Mouse (Mus musculus): ENCODE data around the gene Slc23a4. TPM values are rescaled to one million over a fixed set of nuclear protein-coding genes. Genes with fewer than 3 reads are reported as not detected.
A peak's percentile ranks its signal among the peaks of the same experiment; 100 is the strongest.

Slc23a4 gene
- total RNA-seq (2021) = 1 to 10 TPM in 1 of 2 experiments, under 1 TPM in 1; 0.80 to 1.0 TPM

DNA sequence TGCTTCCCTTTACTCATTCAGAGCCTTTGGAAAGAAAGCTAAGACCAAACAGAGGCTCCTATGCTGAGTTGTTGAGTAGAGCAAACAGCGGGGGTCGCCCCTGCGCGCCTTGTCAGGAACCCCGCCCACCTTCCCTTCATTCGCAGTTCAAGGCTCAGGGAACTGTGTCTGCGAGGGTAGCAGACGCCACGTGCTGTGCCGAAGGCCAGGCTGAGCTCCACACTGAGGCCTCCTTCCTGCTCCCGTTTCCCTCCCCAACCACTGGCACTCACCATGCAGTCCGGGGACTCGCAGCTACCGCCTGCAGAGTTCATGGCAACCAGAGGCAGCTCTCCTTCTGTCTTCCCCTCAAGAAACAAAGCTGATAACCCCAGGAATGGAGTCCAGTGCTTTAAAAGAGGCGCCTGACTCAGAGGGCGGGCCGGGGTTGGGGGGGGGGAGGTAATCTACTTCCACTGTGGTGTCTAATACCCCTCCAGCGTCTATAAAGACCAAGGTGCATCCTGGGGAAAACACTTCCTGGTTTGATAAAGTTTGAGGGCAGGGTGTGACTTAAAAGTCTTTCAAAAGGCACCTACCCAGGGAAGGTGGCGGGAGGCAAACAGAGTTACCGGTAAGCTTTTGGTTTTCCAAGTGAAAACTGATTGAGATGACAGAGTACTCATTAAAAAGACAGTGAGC lies at the start of gene Slc23a4:
TSS of gene Slc23a4 (minus strand) at position 324 of the 681 bp plus-strand sequence.
- no peak for DNase-seq (ENCODE audit: extremely low spot score in 1 of 2, low spot score in 1 of 2)

DNA sequence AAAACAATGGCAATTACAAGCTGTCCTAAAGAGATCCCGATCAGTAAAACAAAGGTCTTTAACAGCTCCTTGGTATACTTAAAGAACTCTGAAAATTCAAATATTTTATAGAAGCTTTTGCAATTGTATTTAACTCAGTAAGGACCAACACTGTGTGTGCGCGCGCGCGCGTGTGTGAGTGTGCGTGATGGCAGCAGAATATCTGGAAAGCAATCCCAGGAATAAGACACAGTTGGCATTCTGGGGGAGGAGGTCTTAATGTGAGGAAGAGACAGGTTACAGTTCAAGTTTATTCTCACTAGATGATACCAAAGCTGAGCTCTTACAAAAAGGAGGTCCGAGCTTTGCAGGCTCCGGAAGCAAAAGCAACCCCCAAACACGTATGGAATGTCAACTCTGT lies 45.1 kb upstream of the Slc23a4 start:
- DNase-seq (ENCODE audit: extremely low spot score in 1 of 2, low spot score in 1 of 2) = no peak

- DNase-seq (ENCODE audit: extremely low spot score in 1 of 2, low spot score in 1 of 2) = no peak
Measured at GRCm38 (mm10) chr6:35032704-35033103, 44.5 kb upstream of the Slc23a4 start.

DNA sequence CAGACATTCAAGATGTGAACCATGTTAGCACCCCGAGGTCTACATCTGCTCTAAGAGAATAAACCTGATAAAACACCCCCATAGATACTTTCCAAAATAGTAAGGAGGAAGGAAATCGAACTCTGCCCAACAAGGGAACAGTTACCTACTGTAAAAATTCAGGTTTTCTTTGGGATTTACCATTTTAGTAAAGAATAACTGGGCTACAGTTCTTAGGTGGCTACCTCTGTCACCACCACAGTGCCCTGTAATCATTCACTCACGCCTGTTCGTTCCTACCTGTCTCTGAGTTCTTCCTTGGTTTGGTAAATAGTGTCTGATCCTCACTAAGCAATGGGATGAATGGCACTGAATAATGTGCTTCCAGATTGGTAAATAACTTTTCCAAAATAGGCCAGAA lies 42.6 kb upstream of the Slc23a4 start:
- no peak for DNase-seq (ENCODE audit: extremely low spot score in 1 of 2, low spot score in 1 of 2)

DNA sequence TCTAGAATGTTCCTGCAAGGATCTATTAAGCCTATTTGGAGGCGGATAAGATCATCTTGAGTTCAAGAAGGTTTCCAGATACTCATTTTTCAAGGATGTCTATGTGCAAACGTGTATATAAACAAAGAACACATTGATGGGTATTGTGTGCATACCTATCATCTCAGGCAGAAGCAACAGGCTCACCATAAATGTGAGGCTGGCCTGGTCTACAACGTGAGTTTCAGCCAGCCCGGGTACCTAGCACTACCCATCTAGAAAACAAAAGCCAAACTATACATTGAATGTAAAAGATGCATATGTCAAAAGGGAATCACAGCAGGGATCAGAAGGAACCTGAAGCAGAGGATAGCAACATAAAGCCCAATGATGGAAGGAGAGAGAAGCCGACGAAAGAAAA lies 42.0 kb upstream of the Slc23a4 start:
- no peak for DNase-seq (ENCODE audit: extremely low spot score in 1 of 2, low spot score in 1 of 2)

GRCm38 (mm10) chr6:35028023-35028422 lies 39.8 kb upstream of the Slc23a4 start:
- no peak for DNase-seq (ENCODE audit: extremely low spot score in 1 of 2, low spot score in 1 of 2)

- DNase-seq (ENCODE audit: extremely low spot score in 1 of 2, low spot score in 1 of 2) = no peak
Measured at GRCm38 (mm10) chr6:35027257-35027656, 39.1 kb upstream of the Slc23a4 start.

DNA sequence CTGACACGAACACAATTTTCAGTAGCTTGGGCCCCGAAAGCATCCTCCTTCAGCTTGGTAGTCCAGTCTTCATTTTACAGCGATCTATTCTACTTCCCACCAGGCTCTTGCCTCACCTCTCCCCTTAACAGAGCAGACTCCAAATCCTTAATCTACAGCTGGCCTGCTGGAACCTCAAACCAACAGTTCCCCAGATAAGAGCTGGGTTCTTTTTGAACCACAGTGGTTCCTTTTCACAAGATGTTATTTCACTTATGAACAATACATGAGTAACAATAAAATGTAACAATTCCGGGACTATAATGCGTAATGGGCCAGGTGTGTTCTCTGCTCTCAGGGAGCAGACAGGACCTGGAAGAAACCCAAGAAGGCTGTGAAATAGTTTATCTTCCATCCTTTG lies 28.4 kb upstream of the Slc23a4 start:
- DNase-seq (ENCODE audit: extremely low spot score in 1 of 2, low spot score in 1 of 2) = no peak

- no peak for DNase-seq (ENCODE audit: extremely low spot score in 1 of 2, low spot score in 1 of 2)
Measured at GRCm38 (mm10) chr6:35011953-35012352, 23.7 kb upstream of the Slc23a4 start.

DNA sequence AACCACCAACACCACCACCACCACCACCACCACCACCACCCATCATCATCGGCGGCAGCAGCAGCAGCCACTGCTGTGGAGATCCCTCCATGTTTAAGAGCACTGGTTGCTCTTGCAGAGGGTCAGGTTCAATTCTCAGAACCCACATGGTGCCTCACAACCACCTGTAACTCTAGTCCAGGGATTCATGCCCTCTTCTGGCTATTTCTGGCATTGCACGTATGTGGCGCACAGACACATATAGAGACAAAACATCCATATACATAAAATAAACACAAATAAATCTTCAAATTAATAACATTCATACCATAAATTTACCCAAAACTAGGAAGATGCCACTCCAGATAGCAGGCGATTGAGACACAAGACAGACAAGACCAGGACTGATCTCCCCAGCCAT lies 22.5 kb upstream of the Slc23a4 start:
- DNase-seq (ENCODE audit: extremely low spot score in 1 of 2, low spot score in 1 of 2) = no peak

DNA sequence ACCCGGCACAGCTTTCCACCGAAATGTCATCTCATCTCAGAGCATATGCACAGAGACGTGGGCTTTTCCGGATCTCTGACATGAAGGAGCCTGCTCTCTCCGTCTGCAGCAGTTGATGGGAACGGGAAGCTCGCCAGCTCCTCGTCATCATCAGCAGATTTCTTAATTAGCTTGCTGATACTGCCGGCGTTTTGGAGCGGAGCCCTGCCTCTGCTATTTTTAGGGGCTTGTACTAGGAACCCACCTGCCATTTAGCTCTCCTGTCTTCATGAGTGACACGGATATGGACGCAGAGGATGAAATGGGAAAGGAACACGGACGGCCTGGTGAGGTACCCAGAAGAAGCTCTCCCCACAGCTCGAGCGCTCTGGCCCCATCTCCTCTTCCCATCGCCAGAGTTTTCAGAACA lies 14.1 kb upstream of the Slc23a4 start:
- DNase-seq (ENCODE audit: extremely low spot score in 1 of 2, low spot score in 1 of 2) = peak; percentile 58 to 75

DNA sequence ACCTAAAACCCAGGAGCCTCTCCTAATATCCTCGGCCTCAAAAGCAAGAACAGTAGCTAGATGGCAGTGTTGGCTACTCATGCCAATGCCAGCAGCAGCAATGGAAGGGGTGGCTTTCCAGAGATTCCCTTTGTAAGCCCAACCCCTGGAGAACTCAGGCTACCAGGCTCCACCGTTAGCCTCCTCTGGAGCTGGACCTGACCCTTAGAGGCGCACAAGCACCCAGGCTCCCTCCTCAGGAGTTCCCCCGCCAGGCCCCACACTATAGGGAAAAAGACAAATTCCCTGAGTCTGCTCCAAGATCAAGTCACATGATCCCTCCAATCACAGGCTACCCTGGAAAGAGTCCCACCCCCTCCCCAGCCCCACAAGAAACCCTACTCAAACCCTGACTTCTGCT lies 10.9 kb upstream of the Slc23a4 start:
- DNase-seq (ENCODE audit: extremely low spot score in 1 of 2, low spot score in 1 of 2) = peak in 1 of 2 experiments; percentile 37

GRCm38 (mm10) chr6:34996496-34996895 lies 8.3 kb upstream of the Slc23a4 start:
- DNase-seq (ENCODE audit: extremely low spot score in 1 of 2, low spot score in 1 of 2) = no peak

DNA sequence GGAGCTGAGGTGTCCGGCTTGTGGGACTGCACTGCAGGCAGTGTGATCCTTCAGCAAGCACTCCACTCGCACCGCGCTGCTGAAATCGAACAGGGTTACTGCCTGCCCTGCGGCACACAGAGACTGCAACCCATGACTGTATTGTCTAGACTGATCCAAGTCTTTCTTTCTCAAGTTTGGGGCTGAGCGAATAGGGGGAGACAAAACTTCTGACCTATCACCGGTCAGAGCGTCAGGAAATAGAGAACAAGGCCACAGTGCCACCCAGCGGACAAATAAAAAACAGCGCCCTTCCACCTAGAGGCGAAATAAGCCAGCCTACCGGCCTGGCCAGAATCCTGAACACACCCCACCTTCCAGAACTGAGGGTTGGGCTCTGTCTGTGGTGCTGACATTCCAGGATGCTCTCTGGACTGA lies 7.1 kb upstream of the Slc23a4 start:
- DNase-seq (ENCODE audit: extremely low spot score in 1 of 2, low spot score in 1 of 2) = peak; percentile 64 to 90

- no peak for DNase-seq (ENCODE audit: extremely low spot score in 1 of 2, low spot score in 1 of 2)
Measured at GRCm38 (mm10) chr6:34994692-34995091, 6.5 kb upstream of the Slc23a4 start.

- DNase-seq (ENCODE audit: extremely low spot score in 1 of 2, low spot score in 1 of 2) = no peak
Measured at GRCm38 (mm10) chr6:34989263-34989662, 1.1 kb upstream of the Slc23a4 start.

DNA sequence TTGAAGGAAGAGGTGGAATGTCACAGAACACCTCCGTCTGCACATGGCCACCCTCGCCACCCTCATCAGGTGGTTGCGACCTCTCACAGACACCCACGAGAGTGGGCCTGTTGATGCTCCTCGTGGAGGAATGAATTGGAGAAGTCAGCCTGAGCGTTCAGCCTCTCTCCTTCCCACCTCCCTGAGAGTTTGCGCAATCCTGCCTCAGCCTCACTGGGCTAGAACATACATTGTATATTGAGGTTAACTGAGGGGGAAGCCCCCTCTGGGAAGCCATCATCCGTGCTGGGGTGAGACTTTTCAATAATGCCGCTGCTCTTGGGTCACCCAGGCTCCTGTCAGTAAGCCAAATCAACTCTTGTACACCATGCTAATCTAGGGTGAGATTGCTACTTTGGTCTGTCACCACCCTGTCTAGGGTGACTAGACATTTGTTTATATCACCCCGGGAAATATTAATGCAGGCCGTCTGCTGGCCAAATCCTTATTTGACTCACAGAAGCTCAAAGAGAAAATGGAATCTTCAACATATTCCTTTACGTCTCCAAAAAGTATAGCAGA lies 1.0 kb downstream of the Slc23a4 start:
- DNase-seq (ENCODE audit: extremely low spot score in 1 of 2, low spot score in 1 of 2) = no peak

- DNase-seq (ENCODE audit: extremely low spot score in 1 of 2, low spot score in 1 of 2) = no peak
Measured at GRCm38 (mm10) chr6:34980661-34981060, 7.5 kb downstream of the Slc23a4 start.

DNA sequence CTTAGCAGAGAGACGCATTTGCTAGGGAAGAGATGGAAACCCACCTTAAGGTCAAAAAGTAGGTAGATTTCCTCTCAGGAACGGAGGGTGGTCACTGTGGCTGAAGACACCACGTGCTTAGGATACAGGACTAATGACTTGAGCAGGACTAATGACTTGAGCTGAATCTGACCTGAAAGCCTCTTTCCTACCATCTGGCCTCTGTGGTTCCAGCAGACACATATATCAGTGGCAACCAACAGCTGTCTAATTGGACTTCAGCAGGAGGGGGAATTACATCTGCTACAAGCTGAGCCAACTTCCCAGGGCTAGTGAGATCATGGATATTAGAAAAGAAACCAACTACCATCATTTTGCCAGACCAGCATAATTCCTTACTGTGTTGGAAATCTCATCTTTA lies 8.9 kb downstream of the Slc23a4 start:
- DNase-seq (ENCODE audit: extremely low spot score in 1 of 2, low spot score in 1 of 2) = no peak

- DNase-seq (ENCODE audit: extremely low spot score in 1 of 2, low spot score in 1 of 2) = no peak
Measured at GRCm38 (mm10) chr6:34971181-34971580, 17.0 kb downstream of the Slc23a4 start.

DNA sequence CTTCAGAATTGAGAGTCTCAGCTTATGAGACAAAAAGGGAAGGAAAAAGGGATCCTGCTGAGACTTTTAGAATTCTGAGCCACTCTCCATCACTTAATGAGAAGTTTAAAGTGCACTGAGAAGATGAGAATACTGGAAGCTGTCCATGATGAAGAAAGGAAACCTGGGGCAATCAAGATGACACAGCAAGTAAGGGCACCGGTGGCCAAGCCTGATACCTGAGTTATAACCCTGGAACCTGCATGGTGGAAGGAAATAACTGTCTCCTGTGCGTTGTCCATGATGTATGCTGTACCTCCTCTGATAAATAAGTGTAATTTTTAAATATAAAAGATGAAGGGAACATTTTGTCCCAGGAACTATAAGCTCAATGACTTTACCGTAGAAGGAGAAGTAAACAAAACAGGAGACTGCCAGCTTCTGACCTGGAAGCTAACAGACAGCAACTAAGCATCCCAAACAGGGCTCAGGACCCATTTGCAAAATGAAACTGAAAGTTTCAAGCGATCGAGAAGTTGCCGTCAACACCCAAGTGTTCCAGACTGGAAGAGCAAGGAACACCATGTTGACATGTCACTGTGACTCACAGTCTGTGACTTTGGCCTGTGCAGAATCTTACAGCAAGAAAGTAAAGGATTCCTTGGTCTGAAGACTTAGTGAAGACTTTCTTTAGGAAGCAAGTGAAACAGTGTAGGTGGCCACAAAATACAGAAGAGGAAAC lies 22.2 kb downstream of the Slc23a4 start:
- no peak for DNase-seq (ENCODE audit: extremely low spot score in 1 of 2, low spot score in 1 of 2)

DNA sequence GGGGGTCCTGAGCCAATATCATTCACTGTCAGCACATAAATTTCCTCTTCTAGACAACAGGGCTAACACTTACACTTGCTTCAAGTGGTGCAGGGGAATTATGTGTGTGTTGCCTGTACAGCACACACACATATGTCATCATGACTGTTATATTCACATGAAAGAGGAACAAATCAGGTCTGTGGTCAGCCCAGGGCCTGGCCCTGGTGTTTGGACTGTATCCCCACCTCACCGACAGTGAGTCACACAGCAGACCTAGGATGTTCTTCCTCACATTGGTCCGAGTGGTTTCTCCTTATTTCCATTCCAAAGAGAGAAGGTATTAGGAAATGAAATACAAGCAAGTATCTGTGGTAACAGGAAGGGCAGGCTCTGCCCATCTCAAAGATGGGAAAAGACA lies 23.7 kb downstream of the Slc23a4 start:
- DNase-seq (ENCODE audit: extremely low spot score in 1 of 2, low spot score in 1 of 2) = no peak

All from layer of hippocampus, postnatal 25 days (tissue).